In the genomic region with DNA sequence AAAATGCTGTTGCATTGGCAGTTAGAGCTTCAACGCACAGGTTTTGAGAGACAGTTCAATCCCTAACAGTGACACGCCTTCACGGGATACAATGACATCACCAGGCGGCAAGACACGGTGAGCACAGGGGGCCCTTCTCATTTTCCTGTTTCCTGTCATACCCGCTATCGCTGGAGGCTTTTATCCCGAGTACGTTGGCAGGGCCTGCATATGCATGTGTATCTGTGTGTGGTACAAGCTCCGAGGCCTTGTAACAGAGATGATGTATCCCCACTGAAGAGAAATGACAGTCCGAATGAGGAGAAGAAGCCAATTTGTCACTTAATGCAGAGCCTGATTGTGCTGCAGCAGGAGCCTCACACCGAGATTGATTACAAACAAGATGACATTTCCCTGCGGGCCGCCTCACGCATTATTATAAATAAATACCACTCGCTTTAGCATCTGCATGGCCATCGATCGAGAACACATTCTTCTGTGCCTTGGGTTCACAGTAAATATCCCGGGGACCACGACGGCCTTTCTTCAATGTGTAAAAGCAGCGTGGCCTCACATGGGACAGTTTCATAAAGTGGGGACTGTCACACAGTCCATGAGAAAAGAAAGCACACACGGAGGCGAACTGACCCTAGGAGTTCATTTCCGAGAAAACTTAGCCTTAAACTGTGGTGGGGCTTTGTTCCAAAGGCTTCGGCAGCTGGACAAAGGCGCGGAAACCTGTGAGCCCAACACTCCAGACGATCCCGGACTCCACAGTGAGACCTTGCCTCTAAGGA, we compare ENCODE assay signal across 10 mouse cellular contexts. TPM values are rescaled to one million over a fixed set of nuclear protein-coding genes. Genes with fewer than 3 reads are reported as not detected.
DNase-seq lines count a peak whose midpoint lies in the region; ATAC-seq lines count a peak whose summit lies in the region.
"Had no signal": no experiment of that assay in that cellular context is flagged by ENCODE, and none has a peak within 500 bp of the region (broad histone marks: within the 10 kb centered on the region; RNA-seq: fewer than 3 reads in every experiment).

No protein-coding gene starts in this region.

- H3K4me3 ChIP-seq in lung, embryonic 16.5 days (ENCODE audit: low read length): no peak overlapping the region
- no peak overlapping the region for H3K4me3 ChIP-seq in embryonic facial prominence, embryonic 12.5 days
- H3K4me3 ChIP-seq in hindbrain, embryonic 13.5 days: no peak overlapping the region
- H3K4me3 ChIP-seq in midbrain, embryonic 14.5 days (replicated peaks; ENCODE audit: low read depth, low read length): no peak overlapping the region
- H3K4me3 ChIP-seq in liver, embryonic 12.5 days: no peak overlapping the region
- H3K4me3 ChIP-seq: erythroblast, embryonic 14.5 days; limb, embryonic 13.5 days had no signal

- 45% methylated on average over 30 of the region's 30 CpGs for WGBS in lung, embryonic 16.5 days
- WGBS in embryonic facial prominence, embryonic 12.5 days: 76% methylated on average over 30 of the region's 30 CpGs
- 48% methylated on average over 30 of the region's 30 CpGs for WGBS in hindbrain, embryonic 13.5 days
- 68% methylated on average over 30 of the region's 30 CpGs for WGBS in midbrain, embryonic 14.5 days
- WGBS in liver, embryonic 12.5 days (ENCODE audit: insufficient replicate concordance): 77% methylated on average over 30 of the region's 30 CpGs

- peak; percentile 17; the same call in 1 of the 2 replicates for ATAC-seq in lung, embryonic 16.5 days (ENCODE audit: low read depth)
- no peak for ATAC-seq in embryonic facial prominence, embryonic 12.5 days (ENCODE audit: insufficient number of reproducible peaks, insufficient read depth, low FRiP score, low TSS enrichment)
- ATAC-seq in hindbrain, embryonic 13.5 days (ENCODE audit: low FRiP score): peak; percentile 69
- ATAC-seq in midbrain, embryonic 14.5 days (ENCODE audit: low FRiP score, low TSS enrichment): no peak
- no peak for ATAC-seq in liver, embryonic 12.5 days

- peaks cover 3% of the 10 kb centered on the region; the same call in 1 of the 2 replicates for H3K4me1 ChIP-seq in lung, embryonic 16.5 days (replicated peaks; ENCODE audit: control insufficient read depth, insufficient read depth, low read length)
- H3K4me1 ChIP-seq in embryonic facial prominence, embryonic 12.5 days: peaks cover 3% of the 10 kb centered on the region; the same call in 1 of the 2 replicates
- peaks cover 11% of the 10 kb centered on the region for H3K4me1 ChIP-seq in hindbrain, embryonic 13.5 days (replicated peaks)
- peaks cover 6% of the 10 kb centered on the region; the same call in 1 of the 2 replicates for H3K4me1 ChIP-seq in midbrain, embryonic 14.5 days (ENCODE audit: control insufficient read depth, insufficient read depth, low read length)
- H3K4me1 ChIP-seq in liver, embryonic 12.5 days: peaks cover 7% of the 10 kb centered on the region; the same call in 1 of the 2 replicates

- H3K27ac ChIP-seq in lung, embryonic 16.5 days (ENCODE audit: low read length): no peak overlapping the region
- H3K27ac ChIP-seq in embryonic facial prominence, embryonic 12.5 days: 0 out of 2 replicates have a peak overlapping the region, but pooled peaks have one; percentile 6
- peak overlapping the region; percentile 58 for H3K27ac ChIP-seq in hindbrain, embryonic 13.5 days
- no peak overlapping the region for H3K27ac ChIP-seq in midbrain, embryonic 14.5 days (replicated peaks; ENCODE audit: low read depth, low read length)
- no peak overlapping the region for H3K27ac ChIP-seq in liver, embryonic 12.5 days
- H3K27ac ChIP-seq: limb, embryonic 13.5 days had no signal

- no peaks in the 10 kb centered on the region for H3K36me3 ChIP-seq in lung, embryonic 16.5 days (ENCODE audit: control insufficient read depth, insufficient read depth, low read length)
- H3K36me3 ChIP-seq in embryonic facial prominence, embryonic 12.5 days: no peaks in the 10 kb centered on the region
- no peaks in the 10 kb centered on the region for H3K36me3 ChIP-seq in hindbrain, embryonic 13.5 days
- no peaks in the 10 kb centered on the region for H3K36me3 ChIP-seq in midbrain, embryonic 14.5 days (ENCODE audit: control insufficient read depth, insufficient read depth, low read length)
- H3K36me3 ChIP-seq in liver, embryonic 12.5 days: no peaks in the 10 kb centered on the region
- H3K36me3 ChIP-seq: limb, embryonic 13.5 days had no signal

- peak overlapping the region; percentile 27 for H3K4me2 ChIP-seq in lung, embryonic 16.5 days (ENCODE audit: low read depth, low read length)
- H3K4me2 ChIP-seq in embryonic facial prominence, embryonic 12.5 days (replicated peaks): no peak overlapping the region
- peak overlapping the region; percentile 20 for H3K4me2 ChIP-seq in hindbrain, embryonic 13.5 days
- no peak overlapping the region for H3K4me2 ChIP-seq in midbrain, embryonic 14.5 days (ENCODE audit: low read length)
- H3K4me2 ChIP-seq in liver, embryonic 12.5 days: no peak overlapping the region
- H3K4me2 ChIP-seq: limb, embryonic 13.5 days had no signal

- no peaks in the 10 kb centered on the region for H3K9me3 ChIP-seq in lung, embryonic 16.5 days (ENCODE audit: control insufficient read depth, low read length)
- no peaks in the 10 kb centered on the region for H3K9me3 ChIP-seq in embryonic facial prominence, embryonic 12.5 days
- no peaks in the 10 kb centered on the region for H3K9me3 ChIP-seq in hindbrain, embryonic 13.5 days
- H3K9me3 ChIP-seq in midbrain, embryonic 14.5 days (ENCODE audit: control insufficient read depth, low read length): no peaks in the 10 kb centered on the region
- no peaks in the 10 kb centered on the region for H3K9me3 ChIP-seq in liver, embryonic 12.5 days (replicated peaks)
- H3K9me3 ChIP-seq: limb, embryonic 13.5 days had no signal

- no peak overlapping the region for H3K9ac ChIP-seq in lung, embryonic 16.5 days (ENCODE audit: low read length)
- no peak overlapping the region for H3K9ac ChIP-seq in embryonic facial prominence, embryonic 12.5 days
- H3K9ac ChIP-seq in hindbrain, embryonic 13.5 days: peak overlapping the region; percentile 24; the same call in 1 of the 2 replicates
- no peak overlapping the region for H3K9ac ChIP-seq in midbrain, embryonic 14.5 days (replicated peaks; ENCODE audit: low read length)
- H3K9ac ChIP-seq in liver, embryonic 12.5 days: no peak overlapping the region
- H3K9ac ChIP-seq: limb, embryonic 13.5 days; liver, postnatal 0 days had no signal

- H3K27me3 ChIP-seq in lung, embryonic 16.5 days (ENCODE audit: control insufficient read depth, insufficient read depth, low read depth, low read length): no peaks in the 10 kb centered on the region
- H3K27me3 ChIP-seq in embryonic facial prominence, embryonic 12.5 days: no peaks in the 10 kb centered on the region
- H3K27me3 ChIP-seq in hindbrain, embryonic 13.5 days: no peaks in the 10 kb centered on the region
- no peaks in the 10 kb centered on the region for H3K27me3 ChIP-seq in midbrain, embryonic 14.5 days (ENCODE audit: control insufficient read depth, insufficient read depth, low read length)
- H3K27me3 ChIP-seq in liver, embryonic 12.5 days (replicated peaks): no peaks in the 10 kb centered on the region
- H3K27me3 ChIP-seq: limb, embryonic 13.5 days had no signal

- no peak for DNase-seq in lung, postnatal 25 days (ENCODE audit: low spot score)
- DNase-seq in midbrain, embryonic 14.5 days: peak; percentile 25
- no peak for DNase-seq in retina, postnatal 1 day

RNA-seq across cellular contexts. Expression of a gene that starts 54.9 kb away (rescaled TPM):
- 5.3 and 5.6 TPM in 2 replicates for polyA plus RNA-seq in lung, embryonic 16.5 days (2015; fragmentation: Nextera tagmentation; extraction: Ambion mirVana)
- polyA plus RNA-seq in embryonic facial prominence, embryonic 12.5 days (2016; fragmentation: Nextera tagmentation; extraction: Ambion mirVana): 14.4 and 14.6 TPM in 2 replicates
- 21.5 and 22.0 TPM in 2 replicates for polyA plus RNA-seq in hindbrain, embryonic 13.5 days (2015; fragmentation: Nextera tagmentation; extraction: Ambion mirVana)
- polyA plus RNA-seq in midbrain, embryonic 14.5 days (2014; fragmentation: Nextera tagmentation; extraction: Ambion mirVana): 27.9 and 31.7 TPM in 2 replicates
- 39.8 and 41.1 TPM in 2 replicates for polyA plus RNA-seq in liver, embryonic 12.5 days (2016; fragmentation: Nextera tagmentation; extraction: Ambion mirVana)

Comparison
In these comparisons a context has a peak if more than half of its experiments do, and no peak if none do; other contexts are left out.
1. ATAC-seq: peak in lung, embryonic 16.5 days (single experiment) and hindbrain, embryonic 13.5 days (single experiment); none in embryonic facial prominence, embryonic 12.5 days (single experiment), midbrain, embryonic 14.5 days (single experiment) and liver, embryonic 12.5 days (single experiment).
2. H3K27ac ChIP-seq: peak in embryonic facial prominence, embryonic 12.5 days (single experiment) and hindbrain, embryonic 13.5 days (single experiment); none in lung, embryonic 16.5 days (single experiment), midbrain, embryonic 14.5 days (single experiment) and liver, embryonic 12.5 days (single experiment).
3. H3K4me2 ChIP-seq: peak in lung, embryonic 16.5 days (single experiment) and hindbrain, embryonic 13.5 days (single experiment); none in embryonic facial prominence, embryonic 12.5 days (single experiment), midbrain, embryonic 14.5 days (single experiment) and liver, embryonic 12.5 days (single experiment).